Mouse (Mus musculus): ENCODE data around the gene Anxa4. TPM values are rescaled to one million over a fixed set of nuclear protein-coding genes. Genes with fewer than 3 reads are reported as not detected.

Anxa4 gene
- polyA plus RNA-seq, 1 experiment from 2014 or later: 146 TPM

- H3K27me3 ChIP-seq (ENCODE audit: control insufficient read depth, insufficient read depth, low read length): no peaks in the 10 kb centered on the region
- H3K4me2 ChIP-seq (ENCODE audit: low read depth, low read length): no peak overlapping the region
- WGBS: 92% methylated on average over 4 of the region's 4 CpGs
- H3K27ac ChIP-seq (ENCODE audit: low read length): no peak overlapping the region
- no peak overlapping the region for H3K9ac ChIP-seq (ENCODE audit: low read length)
- no peak for ATAC-seq (ENCODE audit: insufficient read depth, low FRiP score)
- no peaks in the 10 kb centered on the region for H3K36me3 ChIP-seq (ENCODE audit: control insufficient read depth, insufficient read depth, low read length)
- H3K9me3 ChIP-seq (replicated peaks; ENCODE audit: control insufficient read depth, low read length): no peaks in the 10 kb centered on the region
- no peak overlapping the region for H3K4me3 ChIP-seq (replicated peaks; ENCODE audit: low read length)
- H3K4me1 ChIP-seq (ENCODE audit: control insufficient read depth, insufficient read depth, low read length): no peaks in the 10 kb centered on the region; the same call in 1 of the 2 replicates
Observed at GRCm38 (mm10) chr6:86788242-86788641, 5.1 kb downstream of the Anxa4 start.

- Histone ChIP-seq H3K4me2 (ENCODE audit: low read depth, low read length) (no peak overlapping the region), H3K9me3 (replicated peaks; ENCODE audit: control insufficient read depth, low read length) (no peaks in the 10 kb centered on the region), H3K4me1 (ENCODE audit: control insufficient read depth, insufficient read depth, low read length) (no peaks in the 10 kb centered on the region), H3K4me3 (replicated peaks; ENCODE audit: low read length) (no peak overlapping the region), H3K9ac (ENCODE audit: low read length) (no peak overlapping the region), H3K27ac (ENCODE audit: low read length) (no peak overlapping the region), H3K27me3 (ENCODE audit: control insufficient read depth, insufficient read depth, low read length) (no peaks in the 10 kb centered on the region), H3K36me3 (ENCODE audit: control insufficient read depth, insufficient read depth, low read length) (no peaks in the 10 kb centered on the region)
- 94% methylated on average over 3 of the region's 3 CpGs for WGBS
- ATAC-seq (ENCODE audit: insufficient read depth, low FRiP score): no peak
Observed at GRCm38 (mm10) chr6:86786545-86786944, 6.8 kb downstream of the Anxa4 start.

GRCm38 (mm10) chr6:86784739-86785138 lies 8.6 kb downstream of the Anxa4 start:
- no peak for ATAC-seq (ENCODE audit: insufficient read depth, low FRiP score)
- no peak overlapping the region for H3K4me2 ChIP-seq (ENCODE audit: low read depth, low read length)
- no peaks in the 10 kb centered on the region for H3K36me3 ChIP-seq (ENCODE audit: control insufficient read depth, insufficient read depth, low read length)
- no peak overlapping the region for H3K27ac ChIP-seq (ENCODE audit: low read length)
- 88% methylated on average over 3 of the region's 3 CpGs for WGBS
- no peaks in the 10 kb centered on the region for H3K9me3 ChIP-seq (replicated peaks; ENCODE audit: control insufficient read depth, low read length)
- no peaks in the 10 kb centered on the region for H3K4me1 ChIP-seq (ENCODE audit: control insufficient read depth, insufficient read depth, low read length)
- no peaks in the 10 kb centered on the region for H3K27me3 ChIP-seq (ENCODE audit: control insufficient read depth, insufficient read depth, low read length)
- H3K4me3 ChIP-seq (replicated peaks; ENCODE audit: low read length): no peak overlapping the region
- H3K9ac ChIP-seq (ENCODE audit: low read length): no peak overlapping the region

GRCm38 (mm10) chr6:86782342-86782741 lies 11.0 kb downstream of the Anxa4 start:
- no peaks in the 10 kb centered on the region for H3K27me3 ChIP-seq (ENCODE audit: control insufficient read depth, insufficient read depth, low read length)
- no peaks in the 10 kb centered on the region for H3K9me3 ChIP-seq (replicated peaks; ENCODE audit: control insufficient read depth, low read length)
- H3K4me2 ChIP-seq (ENCODE audit: low read depth, low read length): no peak overlapping the region
- no peak overlapping the region for H3K27ac ChIP-seq (ENCODE audit: low read length)
- no peak for ATAC-seq (ENCODE audit: insufficient read depth, low FRiP score)
- no peaks in the 10 kb centered on the region for H3K36me3 ChIP-seq (ENCODE audit: control insufficient read depth, insufficient read depth, low read length)
- WGBS: 54% methylated on average over 3 of the region's 3 CpGs
- H3K4me3 ChIP-seq (replicated peaks; ENCODE audit: low read length): no peak overlapping the region
- H3K4me1 ChIP-seq (ENCODE audit: control insufficient read depth, insufficient read depth, low read length): no peaks in the 10 kb centered on the region
- no peak overlapping the region for H3K9ac ChIP-seq (ENCODE audit: low read length)

GRCm38 (mm10) chr6:86781361-86781957 lies 11.9 kb downstream of the Anxa4 start:
- no peak overlapping the region for H3K4me3 ChIP-seq (replicated peaks; ENCODE audit: low read length)
- no peak overlapping the region for H3K27ac ChIP-seq (ENCODE audit: low read length)
- ATAC-seq (ENCODE audit: insufficient read depth, low FRiP score): no peak
- 51% methylated on average over 2 of the region's 2 CpGs for WGBS
- no peaks in the 10 kb centered on the region for H3K4me1 ChIP-seq (ENCODE audit: control insufficient read depth, insufficient read depth, low read length)
- H3K27me3 ChIP-seq (ENCODE audit: control insufficient read depth, insufficient read depth, low read length): no peaks in the 10 kb centered on the region
- H3K9ac ChIP-seq (ENCODE audit: low read length): no peak overlapping the region
- no peaks in the 10 kb centered on the region for H3K36me3 ChIP-seq (ENCODE audit: control insufficient read depth, insufficient read depth, low read length)
- no peak overlapping the region for H3K4me2 ChIP-seq (ENCODE audit: low read depth, low read length)
- no peaks in the 10 kb centered on the region for H3K9me3 ChIP-seq (replicated peaks; ENCODE audit: control insufficient read depth, low read length)

- WGBS: 89% methylated on average over 10 of the region's 10 CpGs
- H3K4me3 ChIP-seq (replicated peaks; ENCODE audit: low read length): no peak overlapping the region
- H3K9me3 ChIP-seq (replicated peaks; ENCODE audit: control insufficient read depth, low read length): no peaks in the 10 kb centered on the region
- H3K36me3 ChIP-seq (ENCODE audit: control insufficient read depth, insufficient read depth, low read length): no peaks in the 10 kb centered on the region
- no peaks in the 10 kb centered on the region for H3K4me1 ChIP-seq (ENCODE audit: control insufficient read depth, insufficient read depth, low read length)
- H3K9ac ChIP-seq (ENCODE audit: low read length): no peak overlapping the region
- no peak for ATAC-seq (ENCODE audit: insufficient read depth, low FRiP score)
- H3K27ac ChIP-seq (ENCODE audit: low read length): no peak overlapping the region
- H3K4me2 ChIP-seq (ENCODE audit: low read depth, low read length): no peak overlapping the region
- H3K27me3 ChIP-seq (ENCODE audit: control insufficient read depth, insufficient read depth, low read length): no peaks in the 10 kb centered on the region
Observed at GRCm38 (mm10) chr6:86778910-86779594, 14.3 kb downstream of the Anxa4 start.

GRCm38 (mm10) chr6:86777181-86777580 lies 16.2 kb downstream of the Anxa4 start:
- Histone ChIP-seq H3K4me2 (ENCODE audit: low read depth, low read length) (no peak overlapping the region), H3K9me3 (replicated peaks; ENCODE audit: control insufficient read depth, low read length) (no peaks in the 10 kb centered on the region), H3K27ac (ENCODE audit: low read length) (no peak overlapping the region), H3K4me1 (ENCODE audit: control insufficient read depth, insufficient read depth, low read length) (no peaks in the 10 kb centered on the region; the same call in 1 of the 2 replicates), H3K4me3 (replicated peaks; ENCODE audit: low read length) (no peak overlapping the region), H3K27me3 (ENCODE audit: control insufficient read depth, insufficient read depth, low read length) (no peaks in the 10 kb centered on the region), H3K36me3 (ENCODE audit: control insufficient read depth, insufficient read depth, low read length) (no peaks in the 10 kb centered on the region), H3K9ac (ENCODE audit: low read length) (no peak overlapping the region)
- WGBS: 78% methylated on average over 3 of the region's 3 CpGs
- ATAC-seq (ENCODE audit: insufficient read depth, low FRiP score): no peak

GRCm38 (mm10) chr6:86776706-86777071 lies 16.7 kb downstream of the Anxa4 start:
- 60% methylated on average over 4 of the region's 4 CpGs for WGBS
- no peak overlapping the region for H3K9ac ChIP-seq (ENCODE audit: low read length)
- no peak for ATAC-seq (ENCODE audit: insufficient read depth, low FRiP score)
- H3K9me3 ChIP-seq (replicated peaks; ENCODE audit: control insufficient read depth, low read length): no peaks in the 10 kb centered on the region
- no peaks in the 10 kb centered on the region for H3K36me3 ChIP-seq (ENCODE audit: control insufficient read depth, insufficient read depth, low read length)
- no peak overlapping the region for H3K4me3 ChIP-seq (replicated peaks; ENCODE audit: low read length)
- H3K4me2 ChIP-seq (ENCODE audit: low read depth, low read length): no peak overlapping the region
- no peaks in the 10 kb centered on the region for H3K27me3 ChIP-seq (ENCODE audit: control insufficient read depth, insufficient read depth, low read length)
- H3K27ac ChIP-seq (ENCODE audit: low read length): no peak overlapping the region
- H3K4me1 ChIP-seq (ENCODE audit: control insufficient read depth, insufficient read depth, low read length): no peaks in the 10 kb centered on the region; the same call in 1 of the 2 replicates

GRCm38 (mm10) chr6:86776001-86776705 lies 17.2 kb downstream of the Anxa4 start:
- Histone ChIP-seq H3K9me3 (replicated peaks; ENCODE audit: control insufficient read depth, low read length) (no peaks in the 10 kb centered on the region), H3K27me3 (ENCODE audit: control insufficient read depth, insufficient read depth, low read length) (no peaks in the 10 kb centered on the region), H3K27ac (ENCODE audit: low read length) (no peak overlapping the region), H3K4me3 (replicated peaks; ENCODE audit: low read length) (no peak overlapping the region), H3K4me2 (ENCODE audit: low read depth, low read length) (no peak overlapping the region), H3K36me3 (ENCODE audit: control insufficient read depth, insufficient read depth, low read length) (no peaks in the 10 kb centered on the region), H3K4me1 (ENCODE audit: control insufficient read depth, insufficient read depth, low read length) (no peaks in the 10 kb centered on the region; the same call in 1 of the 2 replicates), H3K9ac (ENCODE audit: low read length) (no peak overlapping the region)
- ATAC-seq (ENCODE audit: insufficient read depth, low FRiP score): no peak; the same call in 1 of the 2 replicates
- 87% methylated on average over 8 of the region's 8 CpGs for WGBS

All from stomach, embryonic 16.5 days (tissue).